Mouse (Mus musculus): ENCODE measurements at regions not wholly inside any gene's neighbourhood (a gene's known extent, or its start where the extent isn't known, plus 50 kb on each side); places are given as distances from the start of the nearest gene placed in this dataset.

DNA sequence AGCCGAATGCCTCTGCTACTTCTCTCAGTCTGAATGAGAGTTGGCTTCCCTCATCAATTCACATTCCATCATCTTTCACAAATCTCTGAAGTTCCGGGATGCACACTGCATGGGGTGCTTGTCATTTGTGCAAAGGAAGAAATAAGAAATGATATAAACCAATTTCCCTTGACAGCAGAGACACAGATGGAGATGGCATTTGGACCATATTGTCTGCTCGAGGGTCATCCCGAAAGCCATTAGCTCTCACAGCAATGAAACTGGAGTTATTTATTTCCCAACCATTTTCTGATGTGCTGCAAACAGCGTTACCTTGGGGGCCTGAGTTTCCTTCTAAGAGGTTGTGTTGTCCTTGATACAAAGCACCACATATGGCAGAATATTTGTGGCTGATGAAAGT, 285.5 kb downstream of the Pdha2 start:
- intact Hi-C loops (cut with DNase I): no loop called here
- no peak for DNase-seq (ENCODE audit: extremely low spot score in 1 of 2, low spot score in 2 of 2)

DNA sequence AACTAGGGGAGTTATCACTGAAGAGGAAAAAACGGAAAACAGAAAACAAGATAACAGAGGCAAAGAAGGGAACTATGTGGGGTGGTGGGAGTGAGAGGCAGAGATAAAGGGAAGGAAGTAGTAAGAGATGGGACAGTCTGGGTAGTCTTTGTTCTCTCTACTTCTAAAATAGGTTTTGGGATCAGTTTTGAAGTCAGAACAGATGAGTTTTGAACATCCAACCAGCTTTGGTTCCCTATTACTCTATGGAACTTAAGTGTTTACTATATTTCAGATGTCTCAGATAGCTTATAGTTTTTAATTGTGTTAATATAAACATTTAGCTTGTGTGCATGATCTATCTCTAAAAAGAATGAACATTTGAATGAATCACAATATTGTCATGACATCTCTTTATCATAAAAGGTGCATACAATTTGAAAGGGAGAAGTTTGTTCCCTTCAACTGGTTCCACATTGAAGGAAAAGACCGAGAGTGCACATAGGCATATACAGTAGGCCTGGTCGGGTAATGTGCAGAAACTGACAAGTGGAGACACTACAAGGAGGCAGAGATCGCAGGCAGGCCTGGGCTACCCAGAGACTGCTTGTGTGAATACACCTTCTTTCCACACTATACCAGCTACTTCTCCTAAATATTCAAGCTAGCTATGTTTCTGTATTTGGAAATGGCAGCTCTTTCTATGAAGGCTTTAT, 335.8 kb downstream of the Pdha2 start:
- intact Hi-C loops (cut with DNase I): no loop called here
- DNase-seq (ENCODE audit: extremely low spot score in 1 of 2, low spot score in 2 of 2): no peak

DNA sequence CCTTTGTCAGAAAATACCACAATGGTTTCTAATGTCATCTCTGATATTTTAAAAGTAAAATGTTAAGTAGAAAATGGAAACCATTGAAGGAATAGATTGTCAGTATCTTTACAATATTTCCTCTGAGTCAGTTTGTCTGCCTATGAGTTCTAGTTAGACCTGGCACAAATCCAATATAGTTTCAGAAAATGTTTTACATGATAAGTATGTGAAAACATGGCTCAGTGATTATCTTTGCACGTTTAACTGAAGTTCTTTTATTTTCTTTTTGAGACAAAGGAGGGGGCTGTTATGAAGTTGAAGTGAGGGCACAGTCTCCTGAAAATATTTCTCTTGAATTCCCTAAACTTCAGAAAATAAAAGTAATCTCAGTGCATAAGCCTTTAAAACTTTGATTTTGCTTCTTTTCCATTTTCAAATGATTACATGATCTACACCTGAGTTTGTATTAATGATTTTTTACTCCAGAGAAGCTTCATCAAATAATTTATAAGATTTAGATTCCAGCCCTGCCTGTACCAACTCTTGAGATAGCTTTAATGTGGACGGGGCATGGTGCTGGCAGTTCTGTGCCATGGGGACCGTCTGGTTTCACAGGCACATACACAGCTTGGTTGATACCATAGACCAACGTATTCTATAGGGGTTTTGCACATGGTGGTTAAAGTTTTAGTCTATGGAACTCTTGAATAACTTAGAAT, 336.5 kb downstream of the Pdha2 start:
- no peak for DNase-seq (ENCODE audit: extremely low spot score in 1 of 2, low spot score in 2 of 2)
- intact Hi-C loops (cut with DNase I): no loop called here

DNA sequence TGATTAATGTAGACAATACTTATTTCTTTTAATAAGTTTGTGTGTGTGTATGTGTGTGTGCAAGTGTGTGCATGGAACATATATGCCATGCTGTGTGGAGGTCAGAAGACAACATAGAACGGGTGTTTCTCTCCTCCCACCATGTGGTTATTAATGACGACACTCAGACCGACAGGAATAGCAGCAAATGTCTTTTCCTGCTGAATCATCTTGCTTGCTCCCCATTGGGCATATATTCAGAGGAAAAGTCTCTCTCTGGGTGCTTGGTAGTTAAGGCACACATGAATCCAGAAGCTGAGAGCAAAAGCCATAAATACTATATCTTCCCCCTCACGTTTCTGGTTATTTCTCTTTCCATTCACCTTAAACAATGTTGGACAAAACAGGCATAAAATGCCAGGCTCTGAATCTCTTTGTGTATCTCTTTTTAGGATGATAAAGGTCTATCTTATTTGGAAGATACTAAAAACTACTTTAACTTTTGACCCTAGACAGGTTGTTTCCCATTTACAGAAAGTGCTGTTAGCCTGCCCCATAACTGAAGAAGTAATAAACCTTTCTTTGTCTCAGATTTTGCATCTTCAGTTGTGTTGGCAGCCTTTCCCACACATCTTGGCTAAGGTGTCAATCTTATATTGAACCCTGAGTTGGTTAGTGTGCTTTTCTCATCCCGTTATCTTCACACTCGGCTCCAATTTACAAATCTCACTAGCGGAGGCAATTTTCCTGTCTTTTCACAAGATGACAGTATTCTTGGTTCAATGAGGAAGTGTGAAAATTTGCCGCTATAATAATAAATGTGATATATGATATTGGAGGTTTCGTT, 337.9 kb downstream of the Pdha2 start:
- intact Hi-C loops (cut with DNase I): no loop called here
- no peak for DNase-seq (ENCODE audit: extremely low spot score in 1 of 2, low spot score in 2 of 2)

DNA sequence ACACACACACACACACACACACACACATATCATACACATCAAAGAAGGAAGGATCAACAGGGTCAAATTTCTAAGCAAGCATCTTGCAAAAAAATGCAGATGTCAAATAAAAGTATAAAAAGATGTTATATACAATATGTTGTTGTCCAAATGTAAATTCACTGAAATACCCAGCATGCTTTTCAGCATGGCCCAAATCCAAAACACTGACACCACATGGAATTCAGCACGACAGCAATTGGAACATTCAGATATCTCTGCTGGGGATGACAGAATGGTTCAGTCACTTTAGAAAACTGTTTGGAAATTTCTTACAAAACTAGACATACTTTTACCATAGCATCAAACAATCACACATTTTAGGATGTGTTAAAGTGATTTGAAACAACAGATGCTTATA, 339.6 kb downstream of the Pdha2 start:
- intact Hi-C loops (cut with DNase I): no loop called here
- DNase-seq (ENCODE audit: extremely low spot score in 1 of 2, low spot score in 2 of 2): no peak

DNA sequence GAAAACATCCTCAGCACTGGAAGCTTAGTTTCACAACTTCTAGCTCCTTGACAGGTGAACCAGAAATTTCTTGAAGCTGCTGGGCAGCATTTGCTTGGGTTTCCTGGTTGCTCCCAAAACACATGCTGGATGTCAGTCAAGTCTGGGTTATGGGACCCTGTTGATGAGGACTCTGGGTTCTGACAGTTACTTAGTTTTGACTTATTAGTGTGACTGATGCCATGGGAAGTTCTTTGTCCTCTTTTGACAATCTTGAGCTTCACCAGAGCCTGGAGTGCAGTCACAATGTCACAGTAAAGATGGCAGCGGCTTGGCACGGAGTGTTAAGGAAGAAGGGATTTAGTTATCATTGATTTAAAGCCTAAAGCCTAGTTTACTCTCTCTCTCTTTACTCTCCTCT, 340.9 kb downstream of the Pdha2 start:
- DNase-seq (ENCODE audit: extremely low spot score in 1 of 2, low spot score in 2 of 2): no peak
- intact Hi-C loops (cut with DNase I): no loop called here

DNA sequence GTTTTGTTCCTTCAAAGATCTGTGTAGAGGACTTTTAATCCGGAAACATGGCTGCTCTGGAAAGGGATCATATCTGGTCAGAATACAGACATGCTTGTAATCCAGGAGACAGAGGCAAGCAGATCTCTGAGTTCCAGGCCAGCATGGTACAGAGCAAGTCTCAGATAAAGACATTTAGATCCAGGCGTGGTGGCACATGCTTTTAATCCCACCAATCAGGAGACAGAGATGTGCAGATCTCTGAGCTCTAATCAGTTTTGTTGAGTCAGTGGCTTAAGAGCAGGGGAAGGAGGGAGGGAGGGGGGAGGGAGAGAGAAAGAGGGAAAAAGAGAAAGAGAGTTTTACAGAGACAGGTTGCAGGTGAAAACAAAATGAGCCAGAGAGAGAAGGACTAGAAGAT, 372.0 kb downstream of the Pdha2 start:
- no peak for DNase-seq (ENCODE audit: extremely low spot score in 1 of 2, low spot score in 2 of 2)
- intact Hi-C loops (cut with DNase I): no loop called here

DNA sequence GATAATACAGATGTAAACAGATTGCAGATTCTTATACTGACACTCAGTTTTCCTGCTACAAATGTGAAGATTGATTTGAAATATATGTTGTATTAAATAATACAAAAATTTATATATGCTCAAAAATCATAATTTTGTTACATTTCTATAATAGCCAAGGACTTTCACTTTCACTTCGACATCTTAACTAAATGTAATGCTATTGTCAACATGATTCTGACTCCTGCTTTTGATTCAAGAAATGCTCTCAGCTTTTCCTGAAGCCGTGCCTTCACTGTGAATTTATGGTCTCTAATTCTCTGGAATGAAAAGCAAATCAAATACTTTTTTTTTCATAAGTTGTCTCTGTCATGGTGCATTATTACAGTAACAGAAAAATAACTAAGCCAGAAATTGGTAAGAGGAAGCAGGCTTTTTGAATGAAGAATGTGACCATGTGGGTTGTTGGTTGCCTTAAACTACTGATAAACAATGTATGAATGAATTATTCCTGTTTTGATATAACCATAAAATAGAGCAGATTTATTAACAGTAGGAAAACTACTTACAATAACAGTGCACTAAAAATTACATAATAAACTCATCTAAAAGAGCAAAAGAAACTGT, 374.1 kb downstream of the Pdha2 start:
- intact Hi-C loops (cut with DNase I): no loop called here
- no peak for DNase-seq (ENCODE audit: extremely low spot score in 1 of 2, low spot score in 2 of 2)

DNA sequence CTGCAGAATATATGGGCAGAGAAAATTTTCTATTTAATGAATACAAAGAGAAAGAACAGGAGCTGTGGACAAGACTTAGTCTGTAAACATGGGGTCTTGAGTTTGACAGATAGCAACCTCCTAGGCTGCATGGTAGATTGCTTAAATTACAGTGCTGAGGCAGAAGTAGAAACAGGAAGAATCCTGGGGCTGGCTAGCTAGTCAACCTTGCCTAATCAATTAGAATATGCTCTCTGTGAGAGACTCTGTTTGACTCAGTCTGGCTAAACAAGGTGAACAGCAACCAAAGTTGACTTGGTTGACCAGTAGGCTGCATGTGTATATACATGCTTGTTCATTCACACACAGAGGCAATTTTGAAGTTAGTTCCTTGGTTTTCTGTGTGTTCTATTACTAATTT, 390.9 kb downstream of the Pdha2 start:
- intact Hi-C loops (cut with DNase I): no loop called here
- DNase-seq (ENCODE audit: extremely low spot score in 1 of 2, low spot score in 2 of 2): no peak

DNA sequence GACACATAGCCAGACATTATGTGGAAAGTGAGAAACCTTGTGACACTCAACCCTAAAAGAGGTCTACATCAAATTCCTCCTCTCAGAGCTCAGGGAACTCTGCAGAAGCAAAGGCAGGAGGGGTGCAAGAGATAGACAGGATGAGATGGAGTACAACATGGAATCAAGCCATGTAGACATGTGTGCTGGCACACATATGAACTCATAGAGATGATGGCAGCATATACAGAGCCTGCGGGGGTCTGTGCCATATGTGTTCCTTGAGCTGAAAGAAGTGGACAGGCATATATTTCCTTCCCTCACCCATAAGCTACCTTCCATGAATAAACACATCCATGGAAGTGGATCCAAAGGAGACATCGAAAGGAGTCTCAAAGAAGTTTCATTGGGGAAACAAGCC, 406.6 kb downstream of the Pdha2 start:
- intact Hi-C loops (cut with DNase I): no loop called here
- DNase-seq (ENCODE audit: extremely low spot score in 1 of 2, low spot score in 2 of 2): no peak

DNA sequence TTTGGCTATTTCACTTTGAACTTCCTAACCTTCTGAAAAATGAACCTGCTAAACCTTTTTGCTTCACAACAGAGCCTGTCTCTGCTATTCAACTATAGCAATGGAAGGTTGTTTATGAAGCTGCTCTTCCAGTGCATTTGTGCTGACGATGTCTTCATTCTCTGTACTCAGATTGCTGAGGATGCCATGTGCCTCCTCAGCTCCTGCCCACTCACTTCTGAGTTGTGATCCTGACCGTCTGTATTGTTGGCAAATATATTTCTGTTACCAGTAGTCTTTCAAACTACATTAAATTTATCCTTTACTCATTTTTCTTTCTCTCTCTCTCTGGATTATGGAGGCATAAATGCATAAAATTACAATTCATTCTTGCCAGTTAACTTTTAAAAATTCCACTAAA, 419.2 kb downstream of the Pdha2 start:
- no peak for DNase-seq (ENCODE audit: extremely low spot score in 1 of 2, low spot score in 2 of 2)

DNA sequence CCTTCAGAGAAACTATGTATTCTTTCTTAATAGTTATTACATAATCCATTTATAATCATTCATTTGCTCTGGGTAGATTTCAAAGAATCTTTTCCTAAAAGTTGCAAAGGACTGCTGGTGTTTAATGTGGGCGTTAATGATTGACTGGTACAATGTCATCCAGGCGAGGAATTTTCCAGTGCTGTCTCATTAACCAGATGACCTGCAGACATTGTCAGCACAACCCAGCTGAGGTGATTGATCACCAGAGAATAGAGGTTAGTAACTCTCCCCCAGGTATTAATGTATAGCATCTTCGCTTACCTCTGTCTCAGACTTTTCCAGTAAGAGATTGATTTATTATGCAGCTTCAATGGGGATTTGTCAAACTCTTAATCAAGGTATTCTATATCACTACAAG, 426.5 kb downstream of the Pdha2 start:
- intact Hi-C loops (cut with DNase I): no loop called here
- no peak for DNase-seq (ENCODE audit: extremely low spot score in 1 of 2, low spot score in 2 of 2)

More for the DNA sequence above, 419.2 kb downstream of the Pdha2 start:
- intact Hi-C loops (cut with DNase I): no loop called here

DNA sequence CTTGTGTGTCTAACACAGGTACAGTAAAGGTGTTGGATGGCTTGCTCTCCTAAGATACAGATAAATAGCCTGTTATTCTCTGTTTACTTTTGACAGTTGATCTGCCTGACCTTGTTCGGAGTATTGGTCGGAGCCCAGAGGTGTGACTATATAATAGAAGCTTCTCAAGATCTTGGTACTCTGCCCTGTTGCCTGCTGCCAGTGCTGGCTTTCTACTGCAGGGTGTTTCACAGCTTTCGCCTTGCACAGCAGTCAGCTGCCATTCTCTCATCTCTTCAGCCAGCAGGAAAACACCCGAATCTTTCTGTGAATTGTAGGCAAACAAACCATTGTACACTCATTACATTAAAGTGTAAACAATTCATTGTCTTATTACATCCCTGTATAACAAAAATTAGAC, 452.1 kb downstream of the Pdha2 start:
- DNase-seq (ENCODE audit: extremely low spot score in 1 of 2, low spot score in 2 of 2): no peak
- intact Hi-C loops (cut with DNase I): no loop called here

DNA sequence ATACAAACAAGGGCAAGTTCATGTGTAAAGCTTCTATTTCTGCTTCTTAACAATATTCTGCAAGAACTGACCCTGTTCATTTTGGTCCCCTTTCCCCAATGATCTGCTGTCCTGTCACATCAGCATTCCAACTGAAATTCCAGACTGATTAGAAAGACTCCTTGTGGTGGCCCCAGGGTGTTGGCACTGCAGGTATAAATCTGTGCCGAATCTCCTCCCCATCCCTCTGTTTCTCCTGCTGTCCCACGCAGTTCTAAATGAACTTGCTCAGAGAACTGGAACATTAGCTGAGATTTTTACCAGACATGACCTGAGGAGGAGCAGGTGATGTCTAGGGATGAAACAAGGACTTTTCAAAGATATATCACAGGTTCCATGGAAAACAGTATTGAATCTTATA, 467.7 kb downstream of the Pdha2 start:
- intact Hi-C loops (cut with DNase I): no loop called here
- DNase-seq (ENCODE audit: extremely low spot score in 1 of 2, low spot score in 2 of 2): no peak

DNA sequence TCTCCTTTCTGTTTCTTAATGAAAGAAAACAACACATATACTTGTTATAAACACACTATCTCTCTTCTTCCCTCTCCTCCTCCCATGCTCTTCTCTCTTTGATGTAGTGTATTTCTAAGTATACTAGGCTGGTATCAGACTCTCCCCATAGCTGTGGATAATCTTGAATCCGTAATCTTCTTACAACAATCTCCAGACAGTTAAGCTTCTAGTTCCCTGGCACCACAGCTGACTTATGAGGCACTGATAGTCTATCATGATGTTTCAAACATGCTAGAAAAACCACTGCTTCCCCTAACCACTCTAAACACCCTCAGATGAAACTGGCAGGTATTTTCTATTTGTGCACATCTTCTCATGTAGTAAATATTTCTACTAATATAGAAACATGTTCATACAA, 471.7 kb downstream of the Pdha2 start:
- intact Hi-C loops (cut with DNase I): no loop called here
- no peak for DNase-seq (ENCODE audit: extremely low spot score in 1 of 2, low spot score in 2 of 2)

DNA sequence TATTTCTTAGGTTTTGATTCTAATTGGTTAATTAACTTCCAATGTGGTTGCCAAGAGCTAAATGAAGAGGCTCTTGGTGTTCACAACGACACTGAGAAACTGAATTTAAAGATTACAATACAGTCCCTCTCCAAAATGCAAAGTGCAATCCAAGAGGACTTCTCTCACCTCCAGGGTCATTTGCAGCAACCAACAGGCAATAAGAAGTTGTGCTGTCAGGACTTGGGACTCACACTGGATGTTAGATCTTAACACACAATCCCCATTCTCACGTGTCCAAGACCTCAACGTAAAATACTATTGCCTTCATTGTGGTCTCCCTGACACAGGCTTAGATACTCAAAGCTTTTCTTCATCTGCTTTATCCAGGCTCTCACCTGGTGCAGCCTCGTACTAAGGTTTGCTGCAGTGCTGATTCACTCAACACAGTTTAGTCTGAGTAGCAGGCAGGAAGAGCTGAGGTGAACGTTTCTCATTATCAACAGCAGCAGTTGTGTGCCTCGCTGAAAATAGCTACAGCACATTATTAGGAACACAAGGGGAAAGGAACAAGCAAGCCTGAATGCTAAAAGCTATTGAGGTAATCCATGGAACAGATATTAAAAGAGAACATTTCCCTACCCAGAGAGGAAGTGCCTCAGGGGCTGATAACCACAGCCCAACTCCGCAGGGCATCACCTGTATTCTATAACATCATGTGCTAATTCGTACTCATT, 473.3 kb downstream of the Pdha2 start:
- intact Hi-C loops (cut with DNase I): no loop called here

DNA sequence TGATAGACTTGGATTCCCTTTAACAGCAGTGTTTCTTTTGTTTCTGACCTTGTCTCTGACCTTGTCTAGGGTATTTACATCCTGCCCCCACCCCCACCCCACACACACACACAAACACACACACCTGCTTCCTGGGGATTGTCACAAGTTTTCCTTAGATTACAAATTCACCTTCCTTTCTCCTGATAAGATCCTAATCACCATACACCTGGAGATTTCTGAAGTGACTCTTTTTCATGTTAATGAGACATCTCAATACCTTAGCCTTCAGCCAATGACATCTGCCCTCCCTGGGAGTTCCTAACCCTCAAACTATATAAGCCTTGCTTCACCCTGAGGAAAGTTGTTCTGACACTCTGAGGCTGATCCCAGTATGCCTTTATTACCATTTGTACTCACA, 495.3 kb downstream of the Pdha2 start:
- DNase-seq (ENCODE audit: extremely low spot score in 1 of 2, low spot score in 2 of 2): no peak
- intact Hi-C loops (cut with DNase I): no loop called here

More for the DNA sequence above, 473.3 kb downstream of the Pdha2 start:
- no peak for DNase-seq (ENCODE audit: extremely low spot score in 1 of 2, low spot score in 2 of 2)

DNA sequence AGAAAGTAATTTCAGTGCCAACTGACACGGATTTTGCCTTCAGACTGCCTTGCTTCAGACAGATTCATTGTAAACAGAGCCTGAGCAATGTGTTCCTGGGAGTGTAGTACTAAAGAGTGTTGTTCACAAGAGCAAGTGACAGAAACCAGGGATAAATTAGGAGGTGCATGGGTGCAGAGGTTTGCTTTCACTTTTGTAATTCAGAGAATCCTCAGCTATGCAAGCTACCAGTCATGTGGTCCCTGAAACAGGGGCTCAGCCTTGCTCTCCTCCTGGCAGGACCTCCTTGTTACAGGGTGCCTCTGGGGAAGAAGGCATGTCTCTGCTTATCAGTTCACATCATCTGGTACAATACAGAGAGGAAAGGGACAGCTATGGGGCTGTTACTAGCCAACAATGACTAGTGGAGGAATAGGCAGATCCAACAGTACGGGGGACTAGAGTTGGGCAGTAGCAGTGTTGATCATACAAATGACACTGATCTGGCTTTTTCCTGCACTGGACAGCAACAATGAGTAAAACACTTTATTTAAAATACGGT, 504.5 kb downstream of the Pdha2 start:
- intact Hi-C loops (cut with DNase I): no loop called here
- no peak for DNase-seq (ENCODE audit: extremely low spot score in 1 of 2, low spot score in 2 of 2)

DNA sequence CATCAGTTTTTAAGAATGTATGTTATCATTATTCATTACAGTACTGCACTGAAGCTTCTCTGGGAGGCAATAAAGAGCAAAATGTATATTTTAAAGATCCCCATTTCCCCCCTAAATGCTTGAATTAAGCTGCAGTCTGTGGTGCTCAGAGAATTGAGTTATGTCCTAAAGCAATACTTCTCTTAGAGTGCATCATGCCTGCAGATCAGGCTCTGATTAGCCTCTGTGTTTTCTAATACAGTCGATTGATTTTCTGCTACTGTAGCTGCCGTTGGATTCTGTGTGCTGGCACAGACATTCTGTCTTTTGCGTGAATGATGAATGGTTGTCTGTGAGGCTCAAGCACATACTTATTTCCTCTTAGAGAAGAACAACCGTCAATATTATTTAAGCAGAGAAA, 505.4 kb downstream of the Pdha2 start:
- intact Hi-C loops (cut with DNase I): no loop called here
- no peak for DNase-seq (ENCODE audit: extremely low spot score in 1 of 2, low spot score in 2 of 2)

Data from left cerebral cortex, postnatal 10 days (tissue).